Mouse (Mus musculus): Measurements from ENCODE around the gene 1700017D01Rik.
"Not testable (repeated sequence)": the region's sequence is repeated elsewhere in the genome, so short reads cannot be mapped to it uniquely, and the experiment has no call there.

Gene 1700017D01Rik

GRCm38 (mm10) chr19:11130776-11131175, at the start of gene 1700017D01Rik:
TSS of gene 1700017D01Rik (minus strand) at chr19:11130876.
- not testable (repeated sequence) for DNase-seq (ENCODE audit: low spot score)

- no peak for DNase-seq (ENCODE audit: low spot score)
These were observed 46.8 kb upstream of the 1700017D01Rik start for GRCm38 (mm10) chr19:11177464-11177863.

- peak; percentile 28 for DNase-seq (ENCODE audit: low spot score)
These were observed 34.5 kb upstream of the 1700017D01Rik start, which contains the start of gene 1700025F22Rik for GRCm38 (mm10) chr19:11165172-11165571. TSS of gene 1700025F22Rik (minus strand) at chr19:11165320.

- DNase-seq (ENCODE audit: low spot score): not testable (repeated sequence)
These were observed 27.2 kb upstream of the 1700017D01Rik start for GRCm38 (mm10) chr19:11157890-11158289.

GRCm38 (mm10) chr19:11135336-11135735, 4.7 kb upstream of the 1700017D01Rik start:
- DNase-seq (ENCODE audit: low spot score): no peak

- no peak for DNase-seq (ENCODE audit: low spot score)
These were observed 4.2 kb upstream of the 1700017D01Rik start for GRCm38 (mm10) chr19:11134852-11135251.

- DNase-seq (ENCODE audit: low spot score): no peak
These were observed 974 bp downstream of the 1700017D01Rik start for GRCm38 (mm10) chr19:11129702-11130101.

- peak; percentile 22 for DNase-seq (ENCODE audit: low spot score)
These were observed 9.7 kb downstream of the 1700017D01Rik start for GRCm38 (mm10) chr19:11121016-11121420.

GRCm38 (mm10) chr19:11119338-11119737, 11.3 kb downstream of the 1700017D01Rik start:
- no peak for DNase-seq (ENCODE audit: low spot score)

GRCm38 (mm10) chr19:11107746-11108145, 22.9 kb downstream of the 1700017D01Rik start:
- DNase-seq (ENCODE audit: low spot score): peak; percentile 9

- DNase-seq (ENCODE audit: low spot score): no peak
These were observed 28.8 kb downstream of the 1700017D01Rik start for GRCm38 (mm10) chr19:11101880-11102279.

GRCm38 (mm10) chr19:11098401-11098800, 32.3 kb downstream of the 1700017D01Rik start:
- DNase-seq (ENCODE audit: low spot score): no peak

GRCm38 (mm10) chr19:11092131-11092530, 38.5 kb downstream of the 1700017D01Rik start:
- DNase-seq (ENCODE audit: low spot score): peak; percentile 35

GRCm38 (mm10) chr19:11080934-11081333, 49.7 kb downstream of the 1700017D01Rik start, which contains the start of gene Ms4a8a:
TSS of gene Ms4a8a (minus strand) at chr19:11081102.
- DNase-seq (ENCODE audit: low spot score): no peak

GRCm38 (mm10) chr19:11070364-11070763, 60.3 kb downstream of the 1700017D01Rik start:
- no peak for DNase-seq (ENCODE audit: low spot score)

- DNase-seq (ENCODE audit: low spot score): peak; percentile 45
These were observed 65.3 kb downstream of the 1700017D01Rik start for GRCm38 (mm10) chr19:11065202-11065875.

- DNase-seq (ENCODE audit: low spot score): no peak
These were observed 69.8 kb downstream of the 1700017D01Rik start for GRCm38 (mm10) chr19:11060900-11061299.

GRCm38 (mm10) chr19:11059967-11060366, 70.7 kb downstream of the 1700017D01Rik start:
- DNase-seq (ENCODE audit: low spot score): no peak

GRCm38 (mm10) chr19:11055700-11056099, 75.0 kb downstream of the 1700017D01Rik start:
- DNase-seq (ENCODE audit: low spot score): peak; percentile 12

GRCm38 (mm10) chr19:11053277-11053676, 77.4 kb downstream of the 1700017D01Rik start:
- DNase-seq (ENCODE audit: low spot score): no peak

GRCm38 (mm10) chr19:11052877-11053276, 77.8 kb downstream of the 1700017D01Rik start:
- peak; percentile 47 for DNase-seq (ENCODE audit: low spot score)

- DNase-seq (ENCODE audit: low spot score): peak; percentile 37
These were observed 80.4 kb downstream of the 1700017D01Rik start for GRCm38 (mm10) chr19:11050286-11050685.

- DNase-seq (ENCODE audit: low spot score): no peak
These were observed 81.2 kb downstream of the 1700017D01Rik start for GRCm38 (mm10) chr19:11049426-11049825.

- DNase-seq (ENCODE audit: low spot score): no peak
These were observed 82.2 kb downstream of the 1700017D01Rik start for GRCm38 (mm10) chr19:11048503-11048902.
